Mouse (Mus musculus) telencephalon, adult 2 months (tissue): ENCODE measurements around the gene Fads6.

ENCODE experiments used
- DNase-seq: peaks from one replicate; pipeline ENCODE4 v3.0.0-alpha.2; 2011; ENCODE audit warnings: low read depth, low spot score

Gene Fads6

GRCm38 (mm10) chr11:115300745-115301144 lies 3.3 kb upstream of the Fads6 start:
- no peak for DNase-seq

GRCm38 (mm10) chr11:115298160-115298559 lies 697 bp upstream of the Fads6 start:
- no peak for DNase-seq

- peak; percentile 16 for DNase-seq
Observed at GRCm38 (mm10) chr11:115296471-115297210, 822 bp downstream of the Fads6 start.

DNA sequence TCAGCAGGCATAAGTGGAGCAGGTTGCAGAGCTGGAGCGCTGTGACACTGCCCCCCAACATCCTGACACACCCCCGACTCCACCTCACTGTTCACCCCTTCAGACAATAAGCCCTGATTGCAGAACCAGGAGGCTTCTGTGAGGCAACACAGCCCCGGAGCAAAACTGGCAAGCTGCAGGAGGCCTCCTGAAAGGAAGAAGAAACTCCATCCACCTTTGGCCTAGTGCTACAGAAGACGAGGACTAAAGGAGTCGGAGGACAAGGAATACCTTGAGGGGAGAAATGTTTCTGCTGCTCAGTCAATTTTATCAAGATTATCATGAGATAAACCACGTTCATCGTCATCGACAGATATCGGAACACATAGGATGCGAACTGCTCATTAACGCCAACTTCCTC lies 1.5 kb downstream of the Fads6 start:
- DNase-seq: no peak

DNA sequence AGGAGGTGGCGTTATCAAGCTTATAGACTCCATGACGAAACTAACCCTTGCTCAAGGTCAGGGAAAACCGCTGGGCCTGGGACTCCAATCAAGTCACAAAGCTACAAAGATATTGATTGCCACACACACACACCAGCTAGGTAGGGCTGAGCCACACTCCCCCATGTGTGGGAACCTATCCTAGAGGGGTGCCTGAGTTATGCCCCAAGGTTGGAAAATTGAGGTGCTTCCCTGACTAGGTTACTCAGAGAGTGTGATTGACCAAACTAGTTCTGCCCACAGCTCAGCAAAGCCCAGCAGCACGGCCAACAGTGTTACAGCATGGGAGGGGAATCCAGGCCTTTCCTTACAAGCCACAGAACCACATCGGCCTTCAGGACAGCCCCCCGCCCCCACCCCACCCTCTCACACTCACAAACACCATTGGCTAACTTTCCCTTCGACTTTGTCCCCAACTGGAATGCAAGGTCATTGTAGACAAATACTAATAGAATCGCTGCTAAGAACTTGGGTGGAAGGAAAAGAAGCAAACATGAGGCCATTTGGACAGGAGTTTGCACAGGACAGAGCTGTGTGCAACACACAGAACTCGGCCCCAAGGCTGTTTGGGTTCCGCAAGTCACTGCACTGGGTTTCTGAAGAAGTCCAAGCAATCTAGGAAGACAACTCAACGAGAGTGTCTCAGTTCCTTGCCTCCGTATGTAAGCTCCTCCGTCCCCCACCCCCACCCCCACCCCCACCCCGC lies 4.7 kb downstream of the Fads6 start:
- DNase-seq: no peak

- no peak for DNase-seq
Observed at GRCm38 (mm10) chr11:115291503-115291902, 6.0 kb downstream of the Fads6 start.

- DNase-seq: no peak
Observed at GRCm38 (mm10) chr11:115290919-115291318, 6.5 kb downstream of the Fads6 start.

GRCm38 (mm10) chr11:115290314-115290713 lies 7.1 kb downstream of the Fads6 start:
- no peak for DNase-seq

GRCm38 (mm10) chr11:115289885-115290284 lies 7.6 kb downstream of the Fads6 start:
- DNase-seq: no peak

GRCm38 (mm10) chr11:115288305-115288704 lies 9.2 kb downstream of the Fads6 start:
- DNase-seq: no peak

DNA sequence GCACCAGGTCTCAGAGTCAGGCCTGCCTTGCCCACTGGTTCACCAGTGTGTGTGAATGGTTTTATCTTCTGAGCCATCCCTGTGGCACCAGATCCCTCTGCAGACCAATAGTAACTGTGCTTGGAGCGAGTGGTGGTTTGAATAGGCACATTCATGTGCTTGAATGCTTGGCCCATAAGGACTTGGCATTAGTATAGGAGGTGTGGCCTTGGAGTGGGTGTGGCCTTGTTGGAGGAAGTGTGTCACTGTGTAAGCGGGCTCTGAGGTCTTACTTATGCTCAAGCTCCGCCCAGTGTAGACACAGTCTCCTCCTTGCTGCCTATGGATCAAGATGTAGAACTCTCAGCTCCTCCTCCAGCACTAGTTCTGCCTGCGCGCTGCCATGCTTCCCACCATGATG lies 10.1 kb downstream of the Fads6 start:
- DNase-seq: peak; percentile 56

DNA sequence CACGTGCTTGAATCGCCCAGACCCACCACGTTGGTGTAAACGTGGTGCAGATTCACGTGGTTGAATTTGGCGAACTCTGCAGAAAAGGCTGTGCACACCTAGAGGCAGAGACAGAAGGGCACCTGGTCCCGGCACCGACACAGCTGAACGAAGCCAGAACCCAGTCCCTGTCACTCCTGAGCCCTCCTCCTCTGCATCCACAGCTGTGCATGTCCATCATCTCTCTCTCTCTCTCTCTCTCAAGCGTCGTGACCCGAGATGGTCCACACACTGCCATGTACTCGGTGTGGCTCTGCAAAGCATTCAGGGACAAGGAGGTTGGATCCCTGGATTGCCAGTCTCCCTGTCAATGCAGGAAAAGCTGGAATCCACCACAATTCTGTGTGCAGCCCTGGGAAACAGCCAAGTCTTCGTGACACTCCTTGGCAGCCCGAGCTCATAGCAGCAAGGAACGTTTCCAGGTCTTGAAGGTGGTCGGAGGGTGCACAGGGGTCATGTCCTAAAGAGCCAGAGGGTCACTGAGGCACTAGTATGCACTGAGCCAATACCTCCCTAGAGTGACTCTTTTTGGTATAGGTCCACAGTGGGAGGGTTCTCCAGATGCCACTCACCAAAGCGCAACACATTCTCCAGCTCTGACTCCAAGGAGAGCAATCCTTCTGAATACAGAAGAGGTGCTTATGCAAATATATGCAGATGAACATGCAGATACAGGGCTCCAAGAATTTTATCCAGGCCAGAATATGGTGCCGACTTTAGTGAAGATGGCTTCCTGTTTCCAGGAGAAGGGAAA lies 11.1 kb downstream of the Fads6 start:
- peak; percentile 21 for DNase-seq

DNA sequence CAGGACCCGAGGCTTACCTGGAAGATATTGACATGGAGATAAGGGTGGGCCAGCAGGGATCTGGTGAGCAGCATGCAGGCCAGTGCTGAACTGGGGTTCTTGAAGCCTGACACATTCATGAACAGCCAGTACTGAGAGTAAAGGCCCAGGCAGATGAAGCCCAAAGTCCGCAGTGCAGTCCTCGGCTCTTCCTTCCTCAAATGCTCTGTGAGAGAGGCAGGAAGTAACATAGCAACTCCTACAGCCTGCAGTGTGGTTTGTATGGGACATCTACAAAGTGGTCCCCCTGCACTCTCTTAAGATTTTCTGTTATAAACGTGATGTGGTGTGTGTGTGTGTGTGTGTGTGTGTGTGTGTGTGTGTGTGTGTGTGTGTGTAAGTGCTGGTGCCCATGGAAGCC lies 12.2 kb downstream of the Fads6 start:
- no peak for DNase-seq

DNA sequence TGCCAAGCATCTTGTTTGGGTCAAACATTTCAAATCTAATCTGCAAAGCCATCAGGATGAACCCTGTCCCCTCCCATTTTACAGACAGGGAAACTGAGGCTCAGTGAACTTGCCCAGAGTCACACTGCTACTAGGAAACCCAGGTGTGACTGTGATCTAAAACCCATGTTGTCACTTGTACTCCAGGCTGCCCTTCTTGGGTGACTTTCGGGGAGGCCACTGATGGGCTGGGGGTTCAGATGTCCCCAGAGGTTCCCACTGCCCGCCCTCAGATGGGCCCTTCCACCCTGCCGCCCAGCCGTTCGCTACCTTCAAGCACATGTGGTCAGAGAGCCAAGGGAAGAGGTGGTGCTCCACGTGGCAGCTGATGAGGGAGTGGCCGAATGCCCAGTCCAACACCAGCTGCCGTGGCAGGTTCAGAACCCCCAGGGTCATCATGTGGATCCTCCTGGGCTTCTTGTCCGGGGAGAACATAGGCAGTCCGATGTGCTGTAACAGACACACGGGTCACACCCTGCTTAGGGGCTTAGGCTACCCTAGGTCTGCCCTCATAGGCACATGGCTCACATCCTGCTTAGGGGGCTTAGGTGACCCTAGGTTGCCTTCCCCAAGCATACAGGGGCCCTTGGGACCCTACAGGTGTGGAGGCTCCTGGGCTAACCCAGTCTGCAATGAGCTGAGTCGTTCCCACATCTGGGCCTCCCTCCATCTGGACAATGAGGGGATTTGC lies 13.4 kb downstream of the Fads6 start:
- no peak for DNase-seq

DNA sequence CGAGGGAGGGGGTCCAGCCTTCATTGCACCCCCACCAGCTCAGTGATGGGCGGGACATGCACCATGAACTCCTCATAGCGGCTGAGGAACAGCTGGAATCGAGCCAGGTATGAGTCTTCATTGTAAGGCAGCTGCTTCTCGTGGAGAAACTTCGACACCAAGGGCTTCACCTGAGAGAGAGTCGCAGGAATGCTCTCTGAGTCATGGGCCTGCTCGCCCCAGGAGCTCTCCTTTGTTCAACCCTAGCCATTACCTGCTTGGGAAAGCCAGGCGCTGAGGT lies 14.0 kb downstream of the Fads6 start:
- no peak for DNase-seq

GRCm38 (mm10) chr11:115282723-115283485 lies 14.6 kb downstream of the Fads6 start:
- peak; percentile 55 for DNase-seq

DNA sequence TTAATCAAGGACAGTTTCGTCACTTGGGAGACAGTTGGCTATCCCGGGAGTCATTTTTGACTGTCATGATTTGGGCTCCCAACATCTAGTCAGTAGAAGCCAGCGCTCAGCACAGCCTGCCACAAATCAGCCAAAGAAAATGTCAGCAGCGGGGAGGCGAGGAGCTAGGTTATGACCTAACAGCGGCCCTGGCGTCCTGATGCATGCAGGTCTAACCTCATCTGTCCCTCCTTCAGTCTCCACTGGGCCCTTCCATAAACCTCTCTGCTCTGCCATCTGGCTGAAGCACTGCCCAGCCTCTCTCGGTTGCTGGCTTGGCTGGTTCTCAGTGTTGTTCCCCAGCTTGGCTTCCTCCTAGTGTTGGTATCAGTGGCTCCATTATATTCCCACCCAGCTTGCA lies 15.2 kb downstream of the Fads6 start:
- DNase-seq: peak; percentile 44

DNA sequence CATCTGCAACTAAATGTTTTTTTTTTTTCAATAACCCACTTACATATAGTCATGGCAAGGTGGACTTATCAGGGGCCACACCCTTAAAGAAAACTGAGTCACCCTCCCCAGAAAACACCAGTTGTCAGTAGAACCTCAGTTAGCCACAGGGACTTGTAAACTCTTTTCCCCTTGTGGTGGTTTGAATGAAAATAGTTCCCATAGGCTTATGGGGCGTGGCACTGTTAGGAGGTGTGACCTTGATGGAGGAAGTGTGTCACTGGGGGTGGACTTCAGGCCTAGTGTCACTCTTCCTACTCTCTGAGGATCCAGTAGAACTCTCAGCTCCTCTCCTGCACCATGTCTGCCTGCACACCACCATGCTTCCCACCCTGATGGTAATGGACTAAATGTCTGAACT lies 17.7 kb downstream of the Fads6 start:
- DNase-seq: no peak

- DNase-seq: no peak
Observed at GRCm38 (mm10) chr11:115278176-115278575, 19.3 kb downstream of the Fads6 start.

- no peak for DNase-seq
Observed at GRCm38 (mm10) chr11:115277604-115277975, 19.9 kb downstream of the Fads6 start.
